Mouse (Mus musculus): ENCODE data around the gene Cacnb1. TPM values are rescaled to one million over a fixed set of nuclear protein-coding genes. Genes with fewer than 3 reads are reported as not detected.

Cacnb1 gene
- polyA plus RNA-seq, 1 experiment = 117 TPM

GRCm38 (mm10) chr11:97997387-97997960 is 25.4 kb downstream of the Cacnb1 start:
- Histone ChIP-seq H3K4me3 (ENCODE audit: insufficient read depth, low read length) (no peak overlapping the region), H3K27ac (ENCODE audit: insufficient read depth, low read length) (no peak overlapping the region), H3K4me1 (ENCODE audit: control insufficient read depth, insufficient read depth, low read length) (peaks cover 3% of the 10 kb centered on the region)
- no peak for TF ChIP-seq CTCF (IDR thresholded peaks at IDR 0.05; ENCODE audit: extremely low read depth, insufficient read depth, low read length)
- no peak for TF ChIP-seq POLR2A (IDR thresholded peaks at IDR 0.05; ENCODE audit: extremely low read depth, insufficient read depth, low read length)

DNA sequence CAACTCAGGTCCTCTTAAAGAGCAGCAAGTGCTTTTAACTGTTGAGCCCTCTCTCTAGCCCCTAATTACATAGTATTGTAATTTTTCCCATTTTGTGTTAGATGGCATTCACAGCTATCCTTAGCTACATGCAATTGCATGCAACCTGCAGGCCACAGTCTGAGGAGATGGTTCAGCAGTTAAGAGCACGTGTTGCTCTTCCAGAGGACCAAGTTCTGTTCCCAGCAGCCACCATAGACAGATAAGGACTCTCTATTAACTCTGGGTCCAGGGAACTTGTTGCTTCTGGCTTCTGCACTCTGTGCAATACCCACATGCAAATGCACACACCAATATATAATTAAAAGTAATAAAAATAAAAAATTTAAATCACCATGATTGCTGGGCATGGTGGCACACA is 26.1 kb downstream of the Cacnb1 start:
- Histone ChIP-seq H3K27ac (ENCODE audit: insufficient read depth, low read length) (no peak overlapping the region), H3K4me1 (ENCODE audit: control insufficient read depth, insufficient read depth, low read length) (peaks cover 3% of the 10 kb centered on the region), H3K4me3 (ENCODE audit: insufficient read depth, low read length) (no peak overlapping the region)
- TF ChIP-seq CTCF (IDR thresholded peaks at IDR 0.05; ENCODE audit: extremely low read depth, insufficient read depth, low read length) (no peak), POLR2A (IDR thresholded peaks at IDR 0.05; ENCODE audit: extremely low read depth, insufficient read depth, low read length) (no peak)

DNA sequence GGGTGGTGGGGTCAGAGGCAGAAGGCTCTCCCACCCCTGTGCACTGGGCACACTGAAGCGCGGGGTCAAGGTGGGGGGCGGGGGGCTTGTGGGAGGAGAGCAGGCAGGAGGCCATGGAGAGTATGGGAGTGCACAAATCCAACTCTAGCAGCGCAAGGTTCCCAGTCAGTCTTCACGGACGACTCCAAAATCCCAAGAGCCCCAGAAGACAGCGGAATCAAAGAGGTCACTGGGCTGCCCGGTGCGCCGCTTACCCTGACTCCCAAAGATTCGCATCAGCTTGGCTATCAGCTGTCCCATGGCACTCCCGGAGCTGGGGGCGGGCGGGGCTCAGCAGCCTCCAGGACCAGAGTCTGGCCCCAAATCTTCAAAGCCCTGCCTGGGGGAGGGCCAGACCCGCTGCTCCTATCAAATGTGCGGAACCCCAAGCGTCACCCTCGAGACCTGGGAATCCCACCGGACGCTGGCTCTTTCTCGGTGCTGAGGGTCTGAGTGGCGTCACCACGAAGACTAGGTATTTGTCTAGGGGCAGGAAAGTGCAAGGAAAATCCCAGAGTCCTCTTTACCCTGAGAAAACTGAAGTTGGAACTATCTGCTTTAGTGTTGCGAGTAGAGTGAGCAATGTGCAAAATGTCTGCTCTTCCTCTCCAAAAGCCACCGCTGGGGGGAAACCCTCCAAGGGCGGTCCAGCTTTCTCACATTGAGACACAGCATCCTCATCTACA is 27.1 kb downstream of the Cacnb1 start, which contains the start of gene Arl5c:
Gene Arl5c, minus strand, starts transcription at position 618 of the 725 bp plus-strand sequence.
- Histone ChIP-seq H3K4me1 (ENCODE audit: control insufficient read depth, insufficient read depth, low read length) (peaks cover 2% of the 10 kb centered on the region), H3K27ac (ENCODE audit: insufficient read depth, low read length) (no peak within 1 kb of the TSS), H3K4me3 (ENCODE audit: insufficient read depth, low read length) (peak within 1 kb of the TSS; percentile 48)
- peak; percentile 22; the same call in 1 of the 2 replicates for TF ChIP-seq CTCF (IDR thresholded peaks at IDR 0.05; ENCODE audit: extremely low read depth, insufficient read depth, low read length)
- TF ChIP-seq POLR2A (IDR thresholded peaks at IDR 0.05; ENCODE audit: extremely low read depth, insufficient read depth, low read length) = no peak

DNA sequence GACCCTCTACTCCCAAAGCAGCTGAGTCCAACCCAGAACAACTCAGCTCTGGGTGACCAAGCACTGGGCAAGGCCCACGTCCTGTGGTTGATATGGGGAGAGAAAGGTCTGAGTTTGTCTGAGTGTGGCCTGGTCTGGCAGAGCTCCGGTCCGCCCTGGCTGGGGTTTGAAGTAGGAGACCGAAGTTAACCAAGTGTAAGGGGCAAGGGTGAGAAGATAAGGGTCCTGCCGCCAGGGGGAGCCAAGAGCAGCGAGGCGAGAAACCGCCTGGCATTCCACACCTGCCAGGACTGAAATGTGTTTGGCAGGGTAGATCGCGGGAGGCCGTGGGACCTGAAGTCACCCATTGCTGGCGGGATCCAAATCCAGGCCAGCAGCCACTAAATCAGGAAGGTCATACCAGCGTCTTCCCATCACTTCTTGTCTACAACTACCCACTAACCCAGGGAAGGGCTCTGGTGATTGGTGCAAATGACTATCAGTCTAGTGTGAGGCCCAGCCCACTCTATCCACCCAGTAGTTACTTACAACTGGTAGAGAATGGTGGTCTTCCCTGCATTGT is 28.2 kb downstream of the Cacnb1 start:
- Histone ChIP-seq H3K4me1 (ENCODE audit: control insufficient read depth, insufficient read depth, low read length) (peaks cover 5% of the 10 kb centered on the region), H3K27ac (ENCODE audit: insufficient read depth, low read length) (no peak overlapping the region), H3K4me3 (ENCODE audit: insufficient read depth, low read length) (peak overlapping the region; percentile 48)
- TF ChIP-seq POLR2A (IDR thresholded peaks at IDR 0.05; ENCODE audit: extremely low read depth, insufficient read depth, low read length) = no peak
- peak; percentile 46; the same call in 1 of the 2 replicates for TF ChIP-seq CTCF (IDR thresholded peaks at IDR 0.05; ENCODE audit: extremely low read depth, insufficient read depth, low read length)

- Histone ChIP-seq H3K4me3 (ENCODE audit: insufficient read depth, low read length) (peak overlapping the region; percentile 91), H3K4me1 (ENCODE audit: control insufficient read depth, insufficient read depth, low read length) (peaks cover 5% of the 10 kb centered on the region; the same call in 1 of the 2 replicates), H3K27ac (ENCODE audit: insufficient read depth, low read length) (peak overlapping the region; percentile 82)
- TF ChIP-seq CTCF (IDR thresholded peaks at IDR 0.05; ENCODE audit: extremely low read depth, insufficient read depth, low read length) = no peak
- no peak for TF ChIP-seq POLR2A (IDR thresholded peaks at IDR 0.05; ENCODE audit: extremely low read depth, insufficient read depth, low read length)
Measured at GRCm38 (mm10) chr11:97988530-97989096, 34.2 kb downstream of the Cacnb1 start.

- TF ChIP-seq CTCF (IDR thresholded peaks at IDR 0.05; ENCODE audit: extremely low read depth, insufficient read depth, low read length) (peak; percentile 81), POLR2A (IDR thresholded peaks at IDR 0.05; ENCODE audit: extremely low read depth, insufficient read depth, low read length) (no peak)
- H3K4me1 ChIP-seq (ENCODE audit: control insufficient read depth, insufficient read depth, low read length) = peaks cover 5% of the 10 kb centered on the region; the same call in 1 of the 2 replicates
- H3K4me3 ChIP-seq (ENCODE audit: insufficient read depth, low read length) = peak overlapping the region; percentile 91
- H3K27ac ChIP-seq (ENCODE audit: insufficient read depth, low read length) = peak overlapping the region; percentile 82; the same call in 1 of the 2 replicates
Measured at GRCm38 (mm10) chr11:97987551-97988526, 35.0 kb downstream of the Cacnb1 start.

GRCm38 (mm10) chr11:97986738-97987465 is 35.9 kb downstream of the Cacnb1 start:
- no peak overlapping the region for H3K27ac ChIP-seq (ENCODE audit: insufficient read depth, low read length)
- H3K4me1 ChIP-seq (ENCODE audit: control insufficient read depth, insufficient read depth, low read length) = peaks cover 5% of the 10 kb centered on the region; the same call in 1 of the 2 replicates
- no peak for TF ChIP-seq CTCF (IDR thresholded peaks at IDR 0.05; ENCODE audit: extremely low read depth, insufficient read depth, low read length)
- no peak for TF ChIP-seq POLR2A (IDR thresholded peaks at IDR 0.05; ENCODE audit: extremely low read depth, insufficient read depth, low read length)
- H3K4me3 ChIP-seq (ENCODE audit: insufficient read depth, low read length) = peak overlapping the region; percentile 44

All from cortical plate, adult 2 months (tissue).